Mouse (Mus musculus) embryo, embryonic 9.5 days (tissue): ENCODE data around the gene Fam170b.

ENCODE experiments used
- DNase-seq: peaks from one replicate; pipeline ENCODE4 v3.0.0-alpha.2; 2017; ENCODE audit errors: extremely low spot score

The Fam170b gene

GRCm38 (mm10) chr14:32833847-32834246, at the start of gene Fam170b:
Gene Fam170b (plus strand): TSS chr14:32833962.
- DNase-seq: no peak

GRCm38 (mm10) chr14:32784130-32784747, 49.5 kb upstream of the Fam170b start:
- no peak for DNase-seq

DNA sequence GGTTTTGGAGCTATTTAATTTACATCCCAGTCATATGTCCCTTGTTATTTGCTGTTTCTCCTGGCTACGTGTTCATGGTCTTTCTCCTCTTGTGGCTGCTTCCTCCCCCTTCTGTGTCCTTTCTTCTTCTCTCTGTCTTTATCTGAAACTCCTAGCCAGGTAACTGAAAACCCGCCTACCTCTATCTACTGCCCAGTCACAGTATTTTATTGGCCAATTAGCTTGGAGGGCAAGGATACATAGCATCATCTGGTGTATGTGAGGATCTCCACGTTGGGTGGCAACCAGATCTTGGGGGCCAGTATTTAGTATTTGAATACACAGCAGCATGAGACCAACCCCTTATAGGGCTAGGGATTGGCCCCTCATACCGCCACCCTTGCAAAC, 49.0 kb upstream of the Fam170b start:
- DNase-seq: no peak

GRCm38 (mm10) chr14:32785556-32786130, 48.1 kb upstream of the Fam170b start, which contains the start of gene Tmem273:
Gene Tmem273 (plus strand): TSS chr14:32785963.
- no peak for DNase-seq

DNA sequence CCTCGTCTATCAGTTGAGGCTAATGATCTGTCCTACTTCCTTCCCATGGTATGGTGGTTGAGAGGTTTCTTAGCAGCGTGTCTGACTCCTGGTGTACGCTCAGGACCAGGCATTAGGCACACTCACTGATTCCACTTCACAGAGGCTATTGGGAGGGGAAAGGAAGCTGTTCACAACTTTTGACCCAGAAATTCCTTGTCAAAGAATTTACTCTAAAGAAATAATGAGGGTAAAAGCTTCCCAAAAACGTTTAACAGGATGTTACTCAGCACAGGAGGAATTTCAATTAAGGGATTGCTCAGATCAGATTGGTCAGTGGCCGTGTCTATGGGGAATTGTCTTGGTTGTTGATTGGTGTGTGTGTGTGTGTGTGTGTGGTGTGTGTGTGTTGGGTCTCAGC, 46.1 kb upstream of the Fam170b start:
- DNase-seq: no peak

GRCm38 (mm10) chr14:32796375-32796774, 37.4 kb upstream of the Fam170b start:
- no peak for DNase-seq

- DNase-seq: no peak
Measured at GRCm38 (mm10) chr14:32797803-32798202, 36.0 kb upstream of the Fam170b start.

DNA sequence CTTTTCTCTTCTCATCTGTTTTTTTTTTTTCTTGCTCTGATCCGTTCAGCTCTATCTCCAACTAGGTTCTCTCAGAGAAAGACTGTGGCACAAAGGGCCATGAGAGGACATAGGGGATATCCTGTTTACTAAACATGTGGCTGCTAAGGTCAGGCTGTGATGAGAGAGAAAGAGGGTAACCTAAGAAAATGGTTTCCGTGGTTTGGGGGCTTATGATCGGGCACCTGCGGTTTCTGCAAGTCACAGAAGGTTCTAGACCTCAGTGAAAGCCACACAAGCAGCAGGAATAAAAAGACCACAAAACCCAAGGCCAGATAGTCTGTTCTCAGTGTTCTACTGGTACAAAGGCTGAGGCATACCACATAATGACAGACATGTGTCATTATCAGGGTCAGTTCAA, 35.4 kb upstream of the Fam170b start:
- DNase-seq: no peak

GRCm38 (mm10) chr14:32800048-32800447, 33.7 kb upstream of the Fam170b start:
- no peak for DNase-seq

DNA sequence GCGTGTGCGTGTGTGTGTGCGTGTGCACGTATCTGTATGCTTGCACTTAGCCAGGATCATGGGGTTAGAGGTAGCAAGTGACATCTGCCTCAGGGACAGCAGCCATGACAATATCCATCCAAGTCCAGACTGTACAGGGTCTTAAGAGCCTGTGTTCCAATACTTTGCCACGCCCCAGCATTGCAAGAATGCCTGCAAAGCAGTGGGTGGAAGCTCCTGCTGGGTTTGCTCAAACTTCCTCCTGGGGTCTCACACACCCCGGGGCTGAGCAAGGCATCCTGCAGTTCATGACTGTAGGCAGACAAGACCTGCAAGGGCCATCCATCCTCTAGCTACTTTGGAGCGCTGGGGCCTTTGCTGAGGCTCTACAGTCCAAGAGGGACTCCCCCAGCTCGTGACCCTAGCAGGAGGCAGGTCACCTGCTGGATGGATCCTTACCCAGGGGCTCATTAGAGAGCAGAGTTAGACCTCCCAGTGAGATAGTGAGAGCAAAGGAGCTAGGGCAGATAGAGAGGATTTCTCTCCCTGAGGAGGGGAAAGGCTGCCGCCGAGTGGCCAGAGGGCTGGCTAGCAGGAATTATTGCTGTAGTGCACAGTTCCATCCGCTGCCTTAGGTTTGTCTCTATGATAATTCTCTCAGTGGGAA, 32.6 kb upstream of the Fam170b start:
- DNase-seq: peak; percentile 50

- no peak for DNase-seq
Measured at GRCm38 (mm10) chr14:32801662-32802024, 32.1 kb upstream of the Fam170b start.

GRCm38 (mm10) chr14:32810111-32810510, 23.7 kb upstream of the Fam170b start:
- no peak for DNase-seq

- DNase-seq: no peak
Measured at GRCm38 (mm10) chr14:32812429-32812828, 21.3 kb upstream of the Fam170b start.

DNA sequence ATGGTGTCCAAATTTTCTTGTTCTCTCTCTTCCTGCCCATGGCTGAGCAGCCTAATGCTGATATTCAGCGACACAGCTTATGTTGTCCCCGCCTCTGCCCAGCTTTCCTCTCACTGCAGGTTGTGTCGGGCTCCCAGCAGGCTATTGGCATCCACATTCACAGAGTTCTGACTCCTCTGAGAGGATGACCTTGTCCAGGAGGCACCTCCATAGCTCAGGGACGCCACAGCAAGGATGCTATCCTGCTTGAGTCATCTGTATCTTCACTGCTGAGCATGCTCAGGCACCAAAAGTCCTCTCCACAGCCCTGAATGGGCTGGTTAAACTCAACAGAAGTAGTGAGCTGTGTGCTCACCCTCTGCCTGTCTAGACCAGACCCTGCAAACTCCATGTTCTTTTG, 18.8 kb upstream of the Fam170b start:
- no peak for DNase-seq

- no peak for DNase-seq
Measured at GRCm38 (mm10) chr14:32816533-32816932, 17.2 kb upstream of the Fam170b start.

GRCm38 (mm10) chr14:32817258-32817657, 16.5 kb upstream of the Fam170b start:
- no peak for DNase-seq

DNA sequence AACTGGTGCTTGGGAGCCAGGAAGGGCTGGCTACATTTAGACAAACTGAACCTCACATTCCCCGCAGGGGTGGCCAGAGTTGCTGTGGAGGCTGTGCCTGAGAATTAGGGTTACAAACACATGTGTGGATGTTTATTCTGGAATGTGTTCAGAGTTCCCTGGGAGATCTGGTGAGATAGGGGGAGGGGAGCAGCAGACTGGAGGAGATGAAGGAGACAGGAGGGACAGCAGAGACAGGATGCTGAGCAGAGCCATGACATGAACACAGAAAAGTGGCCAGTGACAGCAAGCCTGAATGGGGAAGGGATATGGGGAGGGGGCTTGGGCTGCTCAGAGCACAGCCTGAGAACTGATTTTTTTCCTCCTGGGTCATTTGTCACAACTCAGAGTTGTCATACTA, 14.5 kb upstream of the Fam170b start:
- DNase-seq: no peak

DNA sequence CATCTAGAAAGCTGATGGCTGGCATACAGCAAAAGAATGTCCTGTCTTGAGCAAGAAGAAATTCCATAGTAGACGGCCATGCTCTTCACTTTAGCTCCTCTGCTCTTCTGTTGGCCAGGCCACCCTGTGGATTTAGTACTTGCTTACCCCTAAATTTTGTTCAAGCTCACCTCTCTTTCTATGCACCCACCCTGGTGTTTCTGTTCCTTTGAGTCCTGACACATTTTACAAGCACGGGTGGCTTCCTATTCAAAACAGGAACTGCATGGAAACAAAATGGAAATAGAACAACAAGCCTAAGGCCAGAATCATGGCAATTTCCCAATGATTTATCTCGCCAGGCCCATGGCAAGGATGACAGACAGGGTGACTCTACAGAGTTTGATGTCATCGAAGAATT, 10.9 kb upstream of the Fam170b start:
- DNase-seq: no peak

- DNase-seq: no peak
Measured at GRCm38 (mm10) chr14:32823861-32824260, 9.9 kb upstream of the Fam170b start.

DNA sequence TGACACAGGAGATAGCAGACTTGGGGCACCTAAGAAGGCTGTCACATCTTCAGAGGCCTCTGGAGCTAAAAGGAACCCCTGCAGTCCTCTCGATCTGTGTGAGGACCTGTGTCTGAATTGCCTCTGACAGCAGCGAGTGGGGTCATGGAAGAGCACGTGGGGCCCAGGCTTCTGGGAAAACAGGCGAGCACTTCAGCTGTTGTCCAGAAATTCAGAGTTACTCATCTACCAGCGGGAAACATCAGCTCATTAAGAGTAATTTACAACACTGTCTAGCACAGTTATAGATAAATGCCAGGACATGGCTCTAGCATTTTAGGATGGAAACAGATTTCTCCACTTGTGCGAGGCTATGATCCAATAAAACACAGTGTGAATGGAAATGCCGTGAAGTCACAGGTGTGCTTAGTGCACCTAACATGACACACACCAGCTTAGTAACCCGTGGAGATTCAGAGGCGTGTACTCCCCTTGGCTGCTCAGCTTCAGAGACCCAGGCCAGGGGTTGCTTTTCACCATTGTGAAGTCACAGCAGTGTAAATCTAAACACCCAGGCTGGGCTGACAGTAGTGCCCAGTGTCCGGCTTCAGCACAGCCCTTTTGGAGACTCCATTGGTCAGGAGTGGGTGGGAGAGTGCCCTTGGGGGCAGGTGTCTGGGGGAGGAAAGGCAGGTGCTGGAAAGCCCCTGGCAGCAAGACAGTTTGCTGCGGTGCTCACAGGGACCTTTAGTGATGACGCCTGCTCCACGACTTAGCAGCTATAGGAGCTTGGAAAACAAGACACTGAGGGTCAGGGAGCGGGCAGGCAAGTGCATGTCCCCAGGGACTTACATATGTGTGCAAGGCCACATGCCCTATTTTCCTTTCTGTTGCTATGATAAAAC, 9.3 kb upstream of the Fam170b start:
- no peak for DNase-seq

DNA sequence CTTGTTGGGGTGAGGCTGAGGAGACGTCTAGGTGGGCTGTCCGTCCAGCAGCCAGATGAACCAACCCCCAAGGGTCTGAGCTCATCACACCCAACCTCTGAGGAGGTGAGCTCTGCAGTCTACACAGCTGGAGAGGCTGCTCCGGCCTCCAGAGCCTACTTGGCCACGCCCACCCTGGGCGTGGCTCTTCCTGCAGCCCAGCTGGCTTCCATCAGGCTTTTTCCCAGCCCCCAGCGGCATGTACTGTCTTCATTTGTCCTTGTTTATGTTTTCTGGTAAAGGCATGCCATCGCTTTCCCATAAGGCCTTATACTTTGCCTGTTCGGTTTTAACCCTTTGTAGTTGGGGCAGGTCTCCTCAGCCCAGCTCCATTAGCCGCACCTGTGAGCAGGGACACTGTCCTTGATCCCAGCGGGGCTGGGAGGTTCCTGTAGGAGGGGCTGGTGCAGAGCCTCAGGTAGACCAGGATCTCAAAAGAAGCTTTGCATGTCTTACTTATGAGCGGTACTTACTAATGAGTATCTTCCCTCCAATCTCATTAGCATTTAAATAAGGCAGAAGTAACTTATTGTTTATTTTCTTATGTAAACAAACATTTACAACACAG, 8.2 kb upstream of the Fam170b start:
- peak; percentile 60 for DNase-seq

- DNase-seq: no peak
Measured at GRCm38 (mm10) chr14:32827165-32827564, 6.6 kb upstream of the Fam170b start.
